Mouse (Mus musculus): ENCODE results near the gene Olfr444. TPM values are rescaled to one million over a fixed set of nuclear protein-coding genes. Genes with fewer than 3 reads are reported as not detected.

The Olfr444 gene
- total RNA-seq (2014; rRNA removed) (not detected in 2 replicates), polyA plus RNA-seq (2012; rRNA removed) (not detected in 2 replicates)

- TF ChIP-seq POLR2A (IDR thresholded peaks at IDR 0.05; ENCODE audit: extremely low read depth, insufficient read depth, low read length) = no peak
- no peak for TF ChIP-seq CTCF (IDR thresholded peaks at IDR 0.05; ENCODE audit: low read depth, low read length)
- Histone ChIP-seq H3K27ac (replicated peaks; ENCODE audit: insufficient read depth, low read depth, low read length) (no peak within 1 kb of the TSS), H3K4me3 (ENCODE audit: insufficient read depth, low read depth, low read length) (no peak within 1 kb of the TSS), H3K9ac (ENCODE audit: low read depth, low read length) (no peak within 1 kb of the TSS), H3K79me2 (ENCODE audit: control insufficient read depth, insufficient read depth, low read length) (no peaks in the 10 kb centered on the region), H3K36me3 (ENCODE audit: control insufficient read depth, insufficient read depth, low read length) (no peaks in the 10 kb centered on the region), H3K27me3 (ENCODE audit: control insufficient read depth, insufficient read depth, low read length) (no peaks in the 10 kb centered on the region), H3K4me1 (ENCODE audit: control insufficient read depth, insufficient read depth, low read length) (no peaks in the 10 kb centered on the region)
- no peak for DNase-seq (ENCODE audit: extremely low read depth, low read depth, low spot score)
- WGBS = 56% methylated on average over 1 of the region's 1 CpGs
Measured at GRCm38 (mm10) chr6:42948767-42949166, at the start of gene Olfr444. Gene Olfr444 (plus strand): TSS chr6:42949067.

GRCm38 (mm10) chr6:42900345-42900744, 48.5 kb upstream of the Olfr444 start:
- Histone ChIP-seq H3K9ac (ENCODE audit: low read depth, low read length) (no peak overlapping the region), H3K36me3 (ENCODE audit: control insufficient read depth, insufficient read depth, low read length) (no peaks in the 10 kb centered on the region), H3K27me3 (ENCODE audit: control insufficient read depth, insufficient read depth, low read length) (no peaks in the 10 kb centered on the region), H3K27ac (replicated peaks; ENCODE audit: insufficient read depth, low read depth, low read length) (no peak overlapping the region), H3K4me1 (ENCODE audit: control insufficient read depth, insufficient read depth, low read length) (no peaks in the 10 kb centered on the region), H3K79me2 (ENCODE audit: control insufficient read depth, insufficient read depth, low read length) (no peaks in the 10 kb centered on the region), H3K4me3 (ENCODE audit: insufficient read depth, low read depth, low read length) (no peak overlapping the region)
- WGBS = 6% methylated on average over 1 of the region's 1 CpGs
- DNase-seq (ENCODE audit: extremely low read depth, low read depth, low spot score) = no peak
- TF ChIP-seq POLR2A (IDR thresholded peaks at IDR 0.05; ENCODE audit: extremely low read depth, insufficient read depth, low read length) (no peak), CTCF (IDR thresholded peaks at IDR 0.05; ENCODE audit: low read depth, low read length) (no peak)

- Histone ChIP-seq H3K79me2 (ENCODE audit: control insufficient read depth, insufficient read depth, low read length) (no peaks in the 10 kb centered on the region), H3K27ac (replicated peaks; ENCODE audit: insufficient read depth, low read depth, low read length) (no peak within 1 kb of the TSS), H3K9ac (ENCODE audit: low read depth, low read length) (no peak within 1 kb of the TSS), H3K4me1 (ENCODE audit: control insufficient read depth, insufficient read depth, low read length) (no peaks in the 10 kb centered on the region), H3K36me3 (ENCODE audit: control insufficient read depth, insufficient read depth, low read length) (no peaks in the 10 kb centered on the region), H3K4me3 (ENCODE audit: insufficient read depth, low read depth, low read length) (no peak within 1 kb of the TSS), H3K27me3 (ENCODE audit: control insufficient read depth, insufficient read depth, low read length) (no peaks in the 10 kb centered on the region)
- no peak for TF ChIP-seq CTCF (IDR thresholded peaks at IDR 0.05; ENCODE audit: low read depth, low read length)
- no peak for TF ChIP-seq POLR2A (IDR thresholded peaks at IDR 0.05; ENCODE audit: extremely low read depth, insufficient read depth, low read length)
- DNase-seq (ENCODE audit: extremely low read depth, low read depth, low spot score) = no peak
Measured at GRCm38 (mm10) chr6:42908578-42908977, 40.3 kb upstream of the Olfr444 start, which contains the start of gene Olfr447. Gene Olfr447 (plus strand): TSS chr6:42908878.

- Histone ChIP-seq H3K4me1 (ENCODE audit: control insufficient read depth, insufficient read depth, low read length) (no peaks in the 10 kb centered on the region), H3K27ac (replicated peaks; ENCODE audit: insufficient read depth, low read depth, low read length) (no peak within 1 kb of the TSS), H3K79me2 (ENCODE audit: control insufficient read depth, insufficient read depth, low read length) (no peaks in the 10 kb centered on the region), H3K9ac (ENCODE audit: low read depth, low read length) (no peak within 1 kb of the TSS), H3K36me3 (ENCODE audit: control insufficient read depth, insufficient read depth, low read length) (no peaks in the 10 kb centered on the region), H3K4me3 (ENCODE audit: insufficient read depth, low read depth, low read length) (no peak within 1 kb of the TSS), H3K27me3 (ENCODE audit: control insufficient read depth, insufficient read depth, low read length) (no peaks in the 10 kb centered on the region)
- DNase-seq (ENCODE audit: extremely low read depth, low read depth, low spot score) = no peak
- TF ChIP-seq POLR2A (IDR thresholded peaks at IDR 0.05; ENCODE audit: extremely low read depth, insufficient read depth, low read length) (no peak), CTCF (IDR thresholded peaks at IDR 0.05; ENCODE audit: low read depth, low read length) (no peak)
- WGBS = 52% methylated on average over 2 of the region's 2 CpGs
Measured at GRCm38 (mm10) chr6:42921077-42921476, 27.8 kb upstream of the Olfr444 start, which contains the start of gene Olfr446. Gene Olfr446 (plus strand): TSS chr6:42921377.

GRCm38 (mm10) chr6:42980377-42980776, 31.5 kb downstream of the Olfr444 start:
- TF ChIP-seq POLR2A (IDR thresholded peaks at IDR 0.05; ENCODE audit: extremely low read depth, insufficient read depth, low read length) (no peak), CTCF (IDR thresholded peaks at IDR 0.05; ENCODE audit: low read depth, low read length) (no peak)
- Histone ChIP-seq H3K79me2 (ENCODE audit: control insufficient read depth, insufficient read depth, low read length) (no peaks in the 10 kb centered on the region), H3K4me3 (ENCODE audit: insufficient read depth, low read depth, low read length) (no peak overlapping the region), H3K9ac (ENCODE audit: low read depth, low read length) (no peak overlapping the region), H3K4me1 (ENCODE audit: control insufficient read depth, insufficient read depth, low read length) (no peaks in the 10 kb centered on the region), H3K27ac (replicated peaks; ENCODE audit: insufficient read depth, low read depth, low read length) (no peak overlapping the region), H3K27me3 (ENCODE audit: control insufficient read depth, insufficient read depth, low read length) (no peaks in the 10 kb centered on the region), H3K36me3 (ENCODE audit: control insufficient read depth, insufficient read depth, low read length) (no peaks in the 10 kb centered on the region)
- no peak for DNase-seq (ENCODE audit: extremely low read depth, low read depth, low spot score)

Other genes with a start within 250 kb of the Olfr444 start
- gene Tcaf1, start 239.0 kb upstream of the Olfr444 start, total RNA-seq (2014; rRNA removed) = 2.5 and 3.2 TPM in 2 replicates
- gene Tcaf1, start 239.0 kb upstream of the Olfr444 start, polyA plus RNA-seq (2012; rRNA removed) = 1.2 and 1.6 TPM in 2 replicates
- not detected in 2 replicates for gene Olfr453, start 209.7 kb upstream of the Olfr444 start, total RNA-seq (2014; rRNA removed)
- gene Olfr453, start 209.7 kb upstream of the Olfr444 start, polyA plus RNA-seq (2012; rRNA removed) = not detected in 2 replicates
- gene Olfr38, start 192.7 kb upstream of the Olfr444 start, total RNA-seq (2014; rRNA removed) = not detected in 2 replicates
- gene Olfr38, start 192.7 kb upstream of the Olfr444 start, polyA plus RNA-seq (2012; rRNA removed) = not detected in 2 replicates
- not detected in 2 replicates for gene Olfr452, start 164.0 kb upstream of the Olfr444 start, total RNA-seq (2014; rRNA removed)
- gene Olfr452, start 164.0 kb upstream of the Olfr444 start, polyA plus RNA-seq (2012; rRNA removed) = not detected in 2 replicates
- not detected in 2 replicates for gene Olfr450, start 137.1 kb upstream of the Olfr444 start, total RNA-seq (2014; rRNA removed)
- gene Olfr450, start 137.1 kb upstream of the Olfr444 start, polyA plus RNA-seq (2012; rRNA removed) = not detected in 2 replicates
- not detected in 2 replicates for gene Olfr449, start 114.7 kb upstream of the Olfr444 start, total RNA-seq (2014; rRNA removed)
- not detected in 2 replicates for gene Olfr449, start 114.7 kb upstream of the Olfr444 start, polyA plus RNA-seq (2012; rRNA removed)
- not detected in 2 replicates for gene Olfr448, start 58.6 kb upstream of the Olfr444 start, total RNA-seq (2014; rRNA removed)
- gene Olfr448, start 58.6 kb upstream of the Olfr444 start, polyA plus RNA-seq (2012; rRNA removed) = not detected in 2 replicates
- not detected in 2 replicates for gene Olfr447, start 40.2 kb upstream of the Olfr444 start, total RNA-seq (2014; rRNA removed)
- not detected in 2 replicates for gene Olfr447, start 40.2 kb upstream of the Olfr444 start, polyA plus RNA-seq (2012; rRNA removed)
- gene Olfr446, start 27.7 kb upstream of the Olfr444 start, total RNA-seq (2014; rRNA removed) = not detected in 2 replicates
- gene Olfr446, start 27.7 kb upstream of the Olfr444 start, polyA plus RNA-seq (2012; rRNA removed) = not detected in 2 replicates
- not detected in 2 replicates for gene Olfr441, start 157.3 kb downstream of the Olfr444 start, total RNA-seq (2014; rRNA removed)
- gene Olfr441, start 157.3 kb downstream of the Olfr444 start, polyA plus RNA-seq (2012; rRNA removed) = not detected in 2 replicates
- not detected in 2 replicates for gene Olfr237-ps1, start 197.5 kb downstream of the Olfr444 start, total RNA-seq (2014; rRNA removed)
- not detected in 2 replicates for gene Olfr237-ps1, start 197.5 kb downstream of the Olfr444 start, polyA plus RNA-seq (2012; rRNA removed)
- not detected in 2 replicates for gene Olfr437, start 214.2 kb downstream of the Olfr444 start, total RNA-seq (2014; rRNA removed)
- not detected in 2 replicates for gene Olfr437, start 214.2 kb downstream of the Olfr444 start, polyA plus RNA-seq (2012; rRNA removed)
- gene Olfr13, start 223.1 kb downstream of the Olfr444 start, total RNA-seq (2014; rRNA removed) = not detected in 2 replicates
- gene Olfr13, start 223.1 kb downstream of the Olfr444 start, polyA plus RNA-seq (2012; rRNA removed) = not detected in 2 replicates
- not detected in 2 replicates for gene Olfr435, start 248.1 kb downstream of the Olfr444 start, total RNA-seq (2014; rRNA removed)
- gene Olfr435, start 248.1 kb downstream of the Olfr444 start, polyA plus RNA-seq (2012; rRNA removed) = not detected in 2 replicates